Mouse (Mus musculus): ENCODE measurements around the gene Scfd2. TPM values are rescaled to one million over a fixed set of nuclear protein-coding genes. Genes with fewer than 3 reads are reported as not detected.

Scfd2 gene
- total RNA-seq, 2 experiments from 2014 or later: 24.7 to 25.2 TPM

DNA sequence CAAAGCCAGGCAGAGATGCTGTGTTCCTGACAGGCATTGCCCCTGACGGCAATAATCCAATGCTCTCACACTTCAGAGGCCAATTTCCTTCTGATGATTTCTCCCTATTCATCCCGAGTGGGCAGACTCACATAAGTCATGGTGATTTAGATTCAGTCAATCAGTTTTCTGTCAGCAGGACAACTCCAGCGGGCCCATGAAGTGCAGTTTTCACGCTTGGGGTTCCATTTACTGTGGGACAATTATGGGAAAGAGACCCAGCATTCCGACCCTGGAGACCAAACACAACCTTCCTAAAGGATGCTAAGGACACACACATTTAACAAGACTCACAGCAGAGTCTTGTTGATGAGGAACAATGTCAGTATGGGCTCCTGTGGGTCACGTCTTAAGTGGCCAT is 217.1 kb downstream of the Scfd2 start:
- no peak for DNase-seq (ENCODE audit: low spot score in 2 of 2)

DNA sequence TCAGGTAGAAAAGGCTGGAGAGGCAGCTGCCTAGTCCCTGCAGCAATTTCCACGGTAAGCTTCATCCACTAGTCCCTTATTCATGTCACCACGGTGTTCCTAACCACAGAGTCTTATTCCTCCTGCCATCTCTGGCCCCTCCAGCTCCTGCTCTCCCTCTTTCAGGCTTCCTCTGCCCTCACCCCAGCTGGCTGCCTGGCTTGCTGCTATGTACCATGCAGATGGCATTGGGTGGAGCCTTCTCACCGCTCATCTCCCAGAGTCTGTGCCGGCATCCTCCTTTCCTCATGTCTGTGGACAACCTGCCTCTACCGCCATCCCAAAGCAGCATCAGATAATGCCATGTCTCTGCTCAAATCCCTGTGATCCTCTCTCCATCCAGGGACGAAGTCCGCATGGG is 218.0 kb downstream of the Scfd2 start:
- peak in 1 of 2 experiments; percentile 22 for DNase-seq (ENCODE audit: low spot score in 2 of 2)

DNA sequence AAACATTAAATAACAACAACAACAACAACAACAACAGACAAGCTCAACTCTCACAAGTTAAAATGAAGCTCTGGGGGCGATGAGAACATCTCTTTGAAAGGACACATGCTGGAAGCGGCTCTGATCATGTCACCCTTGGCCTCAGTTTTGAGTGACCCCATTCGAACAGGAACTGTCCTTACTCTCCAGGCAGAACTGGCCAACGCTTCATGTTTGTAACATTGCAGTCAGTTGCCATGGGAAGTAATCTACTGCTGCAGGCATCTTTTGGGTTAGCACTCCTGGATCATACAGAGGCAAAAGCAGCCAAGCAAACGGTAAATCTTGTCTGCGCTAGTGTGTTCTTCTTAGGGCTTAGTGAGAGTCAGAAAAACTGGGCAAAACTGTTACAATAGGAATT is 219.7 kb downstream of the Scfd2 start:
- DNase-seq (ENCODE audit: low spot score in 2 of 2): no peak

DNA sequence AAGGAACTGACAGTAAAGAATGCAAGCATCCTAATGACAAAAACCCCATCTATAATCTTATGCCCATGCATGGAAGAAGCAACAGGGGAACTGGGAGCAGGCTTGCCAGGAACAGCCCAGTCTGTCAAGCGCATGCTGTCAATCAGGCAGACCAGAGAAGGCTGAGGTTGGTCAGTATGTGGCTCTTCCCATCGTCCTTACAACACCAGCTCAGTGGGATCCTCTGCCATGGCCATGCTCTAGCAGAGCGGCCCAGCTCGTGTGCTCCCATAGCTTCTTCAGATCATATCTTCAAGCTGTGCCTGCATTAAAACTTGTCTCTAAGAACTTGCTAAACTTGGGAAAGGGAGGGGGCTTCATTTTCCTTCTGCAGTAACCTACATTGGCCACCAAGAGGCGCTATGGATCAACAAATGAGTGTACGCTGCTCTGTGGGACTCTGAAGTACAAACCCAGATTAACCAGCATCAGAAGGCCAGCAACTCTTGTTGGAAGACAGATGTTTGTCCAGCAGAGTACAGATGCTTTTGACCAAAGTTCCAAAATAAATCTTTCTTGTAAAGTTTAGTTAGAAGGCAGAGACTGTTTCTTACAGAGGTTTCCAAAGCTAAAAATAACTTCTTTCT is 220.2 kb downstream of the Scfd2 start:
- peak in 1 of 2 experiments; percentile 65 for DNase-seq (ENCODE audit: low spot score in 2 of 2)

DNA sequence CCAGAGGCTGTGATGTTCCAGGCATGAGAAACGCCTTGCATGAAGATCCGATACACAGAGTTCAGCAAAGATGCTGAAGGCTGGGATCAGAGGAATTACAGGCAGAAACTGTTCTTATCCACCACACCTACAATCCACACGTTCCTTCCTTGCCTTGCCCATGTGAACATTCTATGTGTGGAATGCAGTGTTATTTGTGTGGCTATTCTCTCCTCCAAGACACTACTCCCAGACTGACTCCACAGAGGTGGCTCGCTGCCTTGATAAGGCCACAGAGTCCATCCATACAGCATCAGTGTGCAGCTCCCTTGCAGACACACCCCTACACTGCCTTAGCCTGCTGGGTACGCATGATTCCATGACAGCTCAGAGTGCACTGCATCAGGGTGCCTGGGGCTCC is 221.5 kb downstream of the Scfd2 start:
- no peak for DNase-seq (ENCODE audit: low spot score in 2 of 2)

DNA sequence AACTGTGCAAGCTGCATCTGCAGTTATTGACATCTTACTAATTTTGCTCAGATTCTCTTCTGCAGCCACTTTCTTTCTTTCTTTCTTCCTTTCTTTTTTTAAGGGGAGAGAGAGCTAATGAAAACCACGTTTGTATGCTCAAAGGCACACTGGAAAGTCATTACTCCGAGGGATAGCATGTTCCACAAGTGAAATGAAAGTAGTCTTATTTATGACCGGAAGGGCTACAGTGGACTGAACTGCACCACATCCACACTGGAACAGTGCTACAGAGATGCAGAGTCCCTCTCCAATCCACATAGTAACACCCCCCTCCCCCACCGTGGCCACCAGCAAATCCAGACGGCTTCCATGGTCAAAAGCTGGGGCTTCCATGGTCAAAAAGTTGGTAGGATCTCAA is 224.3 kb downstream of the Scfd2 start:
- DNase-seq (ENCODE audit: low spot score in 2 of 2): no peak

GRCm38 (mm10) chr5:74305533-74306189 is 225.9 kb downstream of the Scfd2 start:
- no peak for DNase-seq (ENCODE audit: low spot score in 2 of 2)

- DNase-seq (ENCODE audit: low spot score in 2 of 2): no peak
Measured at GRCm38 (mm10) chr5:74304767-74305166, 226.8 kb downstream of the Scfd2 start.

DNA sequence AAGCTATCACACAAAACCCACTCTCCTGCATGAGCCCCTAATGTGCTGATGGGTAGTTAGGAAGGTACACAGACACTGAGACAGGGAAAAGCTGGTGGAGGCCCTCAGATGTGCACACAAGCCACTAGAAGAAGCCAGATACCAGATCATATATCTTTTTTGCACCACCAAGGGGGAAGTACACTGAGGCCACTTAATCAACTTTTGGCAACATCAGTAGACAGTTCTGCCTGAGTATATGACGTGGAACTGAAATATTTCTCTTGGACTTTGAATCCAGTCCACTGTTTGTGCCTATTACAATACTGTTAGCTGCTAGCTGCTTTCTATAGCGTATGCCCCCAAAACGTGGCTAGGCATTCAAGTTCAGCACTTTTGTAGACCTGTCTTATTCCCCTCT is 229.2 kb downstream of the Scfd2 start:
- no peak for DNase-seq (ENCODE audit: low spot score in 2 of 2)

DNA sequence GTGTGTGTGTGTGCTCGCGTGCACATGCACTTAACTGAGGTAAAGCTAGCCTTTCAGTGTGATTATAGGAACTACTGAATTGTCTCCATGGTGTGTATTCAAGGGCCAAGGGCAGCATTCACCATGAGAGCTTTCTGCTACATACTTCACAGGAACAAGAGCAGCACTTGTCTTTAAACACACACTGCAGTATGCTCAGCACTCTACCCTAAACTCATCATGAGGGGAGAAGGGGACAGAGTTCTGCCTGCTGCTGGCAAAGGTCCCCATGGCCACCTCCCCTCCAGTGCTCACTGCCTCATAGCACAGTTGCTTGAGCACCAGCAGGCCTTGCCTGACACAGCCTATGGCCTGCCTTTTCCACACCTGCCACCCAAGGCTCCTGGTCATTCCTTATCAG is 230.1 kb downstream of the Scfd2 start:
- DNase-seq (ENCODE audit: low spot score in 2 of 2): no peak

DNA sequence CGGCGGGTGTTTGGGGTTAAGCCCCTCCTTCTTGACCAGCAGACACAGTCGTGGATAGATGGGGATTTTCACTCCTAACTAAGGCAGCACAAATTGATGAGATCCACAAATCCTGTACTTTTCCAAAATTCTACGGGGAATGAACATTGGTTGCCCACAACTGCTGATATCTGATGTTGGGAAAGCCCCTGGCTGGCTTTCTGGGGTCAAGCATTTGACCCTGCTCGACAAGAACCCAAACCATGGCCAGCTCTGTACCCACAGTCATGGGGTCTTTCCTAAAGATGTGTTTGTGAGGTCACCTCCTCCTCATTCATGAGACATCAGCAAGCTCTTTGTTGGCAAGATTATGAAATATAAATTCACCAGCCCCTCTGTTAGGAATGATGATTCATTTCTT is 230.6 kb downstream of the Scfd2 start:
- no peak for DNase-seq (ENCODE audit: low spot score in 2 of 2)

DNA sequence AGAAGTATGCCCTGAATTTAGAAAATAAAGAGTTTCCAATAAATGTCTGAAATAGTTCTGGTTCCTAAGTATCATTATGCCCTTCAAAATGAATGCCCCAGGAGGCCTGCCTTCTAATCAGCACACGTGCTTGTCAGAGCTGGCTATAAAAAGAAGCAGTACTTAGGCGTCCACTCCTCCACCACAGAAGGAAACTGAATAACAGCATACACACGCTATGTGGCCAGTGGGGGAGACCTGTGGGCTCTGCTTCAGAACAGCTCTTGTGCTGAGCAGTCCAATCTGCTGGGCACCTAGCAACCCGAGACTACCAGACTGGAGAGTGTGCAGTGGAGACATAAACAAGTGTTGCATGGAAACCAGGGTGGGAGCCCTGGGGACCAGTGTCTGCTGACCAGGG is 231.4 kb downstream of the Scfd2 start:
- DNase-seq (ENCODE audit: low spot score in 2 of 2): no peak

DNA sequence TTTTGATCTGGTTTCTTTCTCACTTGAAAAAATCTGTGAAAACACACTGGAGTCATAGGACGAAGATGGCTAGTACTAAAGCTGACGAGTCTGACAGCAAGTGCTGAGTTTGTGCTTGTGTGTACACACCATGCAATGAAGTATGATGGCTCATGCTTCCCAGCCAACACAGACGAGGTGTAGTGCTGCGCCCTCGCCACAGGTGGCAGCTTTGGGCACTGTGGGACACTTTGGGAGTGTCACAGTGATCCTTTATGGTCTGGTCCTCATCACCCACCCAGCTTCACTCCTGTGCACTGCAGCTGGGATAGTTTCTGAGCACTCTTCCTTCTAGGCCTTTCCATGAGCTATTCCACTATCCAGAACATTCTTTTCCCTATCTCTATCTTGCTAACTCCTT is 234.4 kb downstream of the Scfd2 start:
- no peak for DNase-seq (ENCODE audit: low spot score in 2 of 2)

GRCm38 (mm10) chr5:74296096-74296495 is 235.5 kb downstream of the Scfd2 start:
- DNase-seq (ENCODE audit: low spot score in 2 of 2): no peak

DNA sequence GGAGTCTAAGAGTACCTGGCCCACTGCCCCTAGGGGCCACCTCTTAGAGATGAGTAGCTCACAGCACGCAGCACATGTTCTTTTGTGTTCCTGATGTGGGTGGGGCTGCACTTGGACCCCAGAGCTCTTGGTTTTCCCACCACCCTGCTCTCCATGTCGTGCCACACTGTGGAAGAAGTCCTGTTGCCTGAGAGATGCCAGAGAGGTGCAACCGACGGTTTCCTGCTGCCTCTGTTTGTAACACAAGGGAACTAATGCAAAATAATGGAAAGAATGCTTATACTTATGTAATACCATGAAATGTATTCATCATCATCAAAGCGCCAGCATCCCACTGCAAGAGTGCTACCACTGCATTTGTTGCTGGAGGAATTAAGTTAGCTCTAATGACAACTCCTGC is 238.0 kb downstream of the Scfd2 start:
- no peak for DNase-seq (ENCODE audit: low spot score in 2 of 2)

GRCm38 (mm10) chr5:74292050-74292449 is 239.5 kb downstream of the Scfd2 start:
- DNase-seq (ENCODE audit: low spot score in 2 of 2): no peak

DNA sequence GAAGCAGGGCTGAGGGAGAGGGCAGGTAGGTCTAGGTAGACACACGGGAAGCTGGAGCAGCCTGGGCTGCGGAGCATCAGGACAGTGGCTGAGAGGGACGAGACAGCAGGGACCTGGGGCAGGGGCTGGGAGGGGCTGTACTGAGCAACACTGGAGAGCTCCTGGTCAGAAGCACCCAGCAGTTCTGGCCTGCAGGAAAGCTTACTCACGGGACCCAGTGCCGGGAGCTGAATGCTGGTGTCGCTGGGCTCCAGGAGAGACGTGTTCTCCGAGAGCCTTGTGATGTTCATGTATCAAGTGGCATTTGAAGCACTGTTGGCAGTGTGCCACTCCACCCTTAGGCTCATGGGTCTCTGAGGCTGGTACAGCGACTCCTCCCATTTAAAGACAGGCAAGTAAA is 240.0 kb downstream of the Scfd2 start:
- DNase-seq (ENCODE audit: low spot score in 2 of 2): no peak

- DNase-seq (ENCODE audit: low spot score in 2 of 2): no peak
Measured at GRCm38 (mm10) chr5:74289957-74290356, 241.6 kb downstream of the Scfd2 start.

DNA sequence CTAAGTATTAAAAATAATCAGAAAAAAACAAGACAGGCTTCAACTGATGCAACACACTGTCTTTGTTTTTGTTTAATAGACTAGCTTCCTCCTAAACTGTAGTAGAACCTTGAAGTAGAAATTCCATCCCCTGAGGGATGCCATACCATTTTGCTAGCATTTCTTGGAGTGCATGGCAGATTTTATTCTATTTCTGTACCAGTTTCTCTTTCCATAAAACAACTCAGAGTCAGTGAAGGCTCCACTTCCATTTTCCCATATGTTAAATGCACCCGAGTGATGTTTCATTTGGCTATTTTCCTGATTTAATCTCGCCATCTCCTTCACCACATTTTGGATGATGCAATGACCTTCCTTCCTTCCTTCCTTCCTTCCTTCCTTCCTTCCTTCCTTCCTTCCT is 243.4 kb downstream of the Scfd2 start:
- no peak for DNase-seq (ENCODE audit: low spot score in 2 of 2)

- no peak for DNase-seq (ENCODE audit: low spot score in 2 of 2)
Measured at GRCm38 (mm10) chr5:74286301-74286700, 245.3 kb downstream of the Scfd2 start.

- DNase-seq (ENCODE audit: low spot score in 2 of 2): no peak
Measured at GRCm38 (mm10) chr5:74285764-74286163, 245.8 kb downstream of the Scfd2 start.

- DNase-seq (ENCODE audit: low spot score in 2 of 2): no peak
Measured at GRCm38 (mm10) chr5:74285289-74285688, 246.3 kb downstream of the Scfd2 start.

DNA sequence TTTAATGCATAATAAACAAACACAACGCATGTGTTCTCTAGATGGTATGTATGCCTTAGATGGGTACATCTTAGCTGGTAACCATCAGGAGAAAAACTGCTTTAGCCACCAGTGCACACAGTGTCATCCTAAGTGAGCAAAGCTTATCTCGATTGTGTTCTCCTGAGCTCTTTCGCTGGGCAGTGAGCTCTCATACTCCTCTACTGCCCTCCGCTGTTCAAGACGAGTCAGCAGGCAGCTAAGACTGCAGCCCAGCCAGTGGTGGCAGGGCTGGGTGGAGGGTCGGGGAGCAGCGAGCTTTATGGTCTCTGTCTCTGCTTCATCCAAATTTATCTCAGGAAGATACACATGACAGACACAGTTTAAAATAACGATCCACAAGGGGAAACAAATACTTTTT is 248.0 kb downstream of the Scfd2 start:
- peak in 1 of 2 experiments; percentile 55 for DNase-seq (ENCODE audit: low spot score in 2 of 2)
